Mouse (Mus musculus): Measurements from ENCODE around the gene Cntnap5a. TPM values are rescaled to one million over a fixed set of nuclear protein-coding genes. Genes with fewer than 3 reads are reported as not detected.
A peak's percentile ranks its signal among the peaks of the same experiment; 100 is the strongest.

The Cntnap5a gene
- 0.02 TPM for polyA plus RNA-seq (2012; fragmentation: generic; extraction: Trizol)

- TF ChIP-seq REST (IDR thresholded peaks at IDR 0.05; ENCODE audit: insufficient read depth, insufficient read length) (peak; percentile 57), POLR2A (IDR thresholded peaks at IDR 0.05; ENCODE audit: insufficient read length, low read depth) (no peak)
- H3ac ChIP-seq (ENCODE audit: control insufficient read depth, insufficient read length): no peak within 1 kb of the TSS
- no peak within 1 kb of the TSS for H3K4me2 ChIP-seq (ENCODE audit: low read depth)
- no peaks in the 10 kb centered on the region for H3K36me3 ChIP-seq (ENCODE audit: control insufficient read depth, insufficient read depth)
- H3K79me2 ChIP-seq (ENCODE audit: control insufficient read depth, insufficient read depth): no peaks in the 10 kb centered on the region
- no peak within 1 kb of the TSS for H3K4me3 ChIP-seq
- no peaks in the 10 kb centered on the region for H3K27me3 ChIP-seq (ENCODE audit: control insufficient read depth, insufficient read depth, insufficient read length)
Measured at GRCm38 (mm10) chr1:115684518-115685368, at the start of gene Cntnap5a. TSS of gene Cntnap5a (plus strand) at chr1:115684756.

DNA sequence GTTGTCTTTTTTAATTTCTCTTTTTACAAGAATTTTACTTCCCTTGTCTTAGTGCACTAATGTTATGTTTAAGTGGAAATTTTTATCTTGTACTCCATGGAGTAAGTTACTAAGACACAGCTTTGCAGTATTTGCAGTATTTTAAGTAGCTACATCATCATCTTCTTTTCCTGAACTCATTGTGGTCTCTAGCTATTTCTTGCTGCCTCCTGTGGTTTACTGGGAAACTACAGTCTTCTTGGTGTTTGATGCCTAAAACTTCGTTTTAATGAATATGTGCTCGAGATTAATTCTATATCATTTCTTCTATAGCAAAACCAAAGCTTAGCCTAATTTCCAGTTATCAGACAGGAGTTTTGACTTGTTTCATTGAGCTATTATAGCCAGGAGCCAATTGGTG is 37.6 kb upstream of the Cntnap5a start:
- no peaks in the 10 kb centered on the region for H3K36me3 ChIP-seq (ENCODE audit: control insufficient read depth, insufficient read depth)
- H3K79me2 ChIP-seq (ENCODE audit: control insufficient read depth, insufficient read depth): no peaks in the 10 kb centered on the region
- no peak overlapping the region for H3ac ChIP-seq (ENCODE audit: control insufficient read depth, insufficient read length)
- no peaks in the 10 kb centered on the region for H3K27me3 ChIP-seq (ENCODE audit: control insufficient read depth, insufficient read depth, insufficient read length)
- H3K4me2 ChIP-seq (ENCODE audit: low read depth): no peak overlapping the region
- H3K4me3 ChIP-seq: no peak overlapping the region
- TF ChIP-seq TCF12 (IDR thresholded peaks at IDR 0.05; ENCODE audit: insufficient read depth, poor library complexity, severe bottlenecking): no peak
- no peak for TF ChIP-seq POLR2A (IDR thresholded peaks at IDR 0.05; ENCODE audit: insufficient read length, low read depth)
- no peak for TF ChIP-seq CEBPB (IDR thresholded peaks at IDR 0.05; ENCODE audit: insufficient read depth, poor library complexity, severe bottlenecking)
- TF ChIP-seq REST (IDR thresholded peaks at IDR 0.05; ENCODE audit: insufficient read depth, insufficient read length): no peak
- no peak for TF ChIP-seq MYOD1 (IDR thresholded peaks at IDR 0.05; ENCODE audit: control insufficient read depth in 1 of 3, insufficient read length in 2 of 3, low read depth in 2 of 3)
- no peak for TF ChIP-seq USF1 (IDR thresholded peaks at IDR 0.05; ENCODE audit: low read depth)
- no peak for TF ChIP-seq MYOG (IDR thresholded peaks at IDR 0.05; ENCODE audit: control insufficient read depth in 1 of 3, insufficient read depth in 1 of 3, insufficient read length in 2 of 3, low read depth in 2 of 3)
- TF ChIP-seq MAX (IDR thresholded peaks at IDR 0.05; ENCODE audit: low read depth): no peak
- TF ChIP-seq POLR2AphosphoS2 (IDR thresholded peaks at IDR 0.05; ENCODE audit: insufficient read length, low read depth): no peak

GRCm38 (mm10) chr1:115658343-115659064 is 26.1 kb upstream of the Cntnap5a start:
- H3K36me3 ChIP-seq (ENCODE audit: control insufficient read depth, insufficient read depth): no peaks in the 10 kb centered on the region
- H3K4me2 ChIP-seq (ENCODE audit: low read depth): no peak overlapping the region
- no peaks in the 10 kb centered on the region for H3K79me2 ChIP-seq (ENCODE audit: control insufficient read depth, insufficient read depth)
- no peak overlapping the region for H3ac ChIP-seq (ENCODE audit: control insufficient read depth, insufficient read length)
- H3K4me3 ChIP-seq: no peak overlapping the region
- TF ChIP-seq TCF12 (IDR thresholded peaks at IDR 0.05; ENCODE audit: insufficient read depth, poor library complexity, severe bottlenecking) (no peak), MYOD1 (IDR thresholded peaks at IDR 0.05; ENCODE audit: control insufficient read depth in 1 of 3, insufficient read length in 2 of 3, low read depth in 2 of 3) (no peak), REST (IDR thresholded peaks at IDR 0.05; ENCODE audit: insufficient read depth, insufficient read length) (no peak), CEBPB (IDR thresholded peaks at IDR 0.05; ENCODE audit: insufficient read depth, poor library complexity, severe bottlenecking) (no peak), TCF3 (IDR thresholded peaks at IDR 0.05; ENCODE audit: insufficient read length, low read depth) (no peak), MAX (IDR thresholded peaks at IDR 0.05; ENCODE audit: low read depth) (no peak), POLR2AphosphoS2 (IDR thresholded peaks at IDR 0.05; ENCODE audit: insufficient read length, low read depth) (no peak), MYOG (IDR thresholded peaks at IDR 0.05; ENCODE audit: control insufficient read depth in 1 of 3, insufficient read depth in 1 of 3, insufficient read length in 2 of 3, low read depth in 2 of 3) (no peak), POLR2A (IDR thresholded peaks at IDR 0.05; ENCODE audit: insufficient read length, low read depth) (no peak), USF1 (IDR thresholded peaks at IDR 0.05; ENCODE audit: low read depth) (no peak), SRF (IDR thresholded peaks at IDR 0.05; ENCODE audit: control insufficient read depth, insufficient read length, low read depth) (no peak), E2F4 (IDR thresholded peaks at IDR 0.05; ENCODE audit: insufficient read depth) (no peak)
- H3K27me3 ChIP-seq (ENCODE audit: control insufficient read depth, insufficient read depth, insufficient read length): no peaks in the 10 kb centered on the region

DNA sequence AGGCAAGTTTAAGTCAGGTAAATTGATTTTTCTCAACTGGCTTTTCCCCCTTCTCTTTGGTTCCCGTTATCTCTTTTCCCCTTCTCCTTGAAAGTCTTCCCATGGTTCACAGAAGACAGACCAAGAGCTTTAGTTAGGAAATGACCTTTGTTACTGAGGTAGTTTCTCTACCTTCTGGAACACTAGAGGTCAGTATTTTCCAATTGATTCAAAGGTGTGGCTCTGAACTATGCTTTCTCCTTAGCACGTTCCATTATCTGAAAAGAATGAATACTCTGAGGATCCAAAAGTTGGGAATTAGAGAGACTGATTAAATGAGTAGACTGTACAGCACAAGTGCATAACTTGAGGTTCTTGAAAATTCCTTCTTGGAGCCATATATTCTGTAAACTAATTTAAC is 1.9 kb downstream of the Cntnap5a start:
- H3K4me2 ChIP-seq (ENCODE audit: low read depth): no peak overlapping the region
- H3K4me3 ChIP-seq: no peak overlapping the region
- no peaks in the 10 kb centered on the region for H3K36me3 ChIP-seq (ENCODE audit: control insufficient read depth, insufficient read depth)
- H3K27me3 ChIP-seq (ENCODE audit: control insufficient read depth, insufficient read depth, insufficient read length): no peaks in the 10 kb centered on the region
- H3K79me2 ChIP-seq (ENCODE audit: control insufficient read depth, insufficient read depth): no peaks in the 10 kb centered on the region
- no peak for TF ChIP-seq MYOG (IDR thresholded peaks at IDR 0.05; ENCODE audit: control insufficient read depth in 1 of 3, insufficient read depth in 1 of 3, insufficient read length in 2 of 3, low read depth in 2 of 3)
- no peak for TF ChIP-seq TCF3 (IDR thresholded peaks at IDR 0.05; ENCODE audit: insufficient read length, low read depth)
- TF ChIP-seq USF1 (IDR thresholded peaks at IDR 0.05; ENCODE audit: low read depth): no peak
- TF ChIP-seq POLR2A (IDR thresholded peaks at IDR 0.05; ENCODE audit: insufficient read length, low read depth): no peak
- TF ChIP-seq TCF12 (IDR thresholded peaks at IDR 0.05; ENCODE audit: insufficient read depth, poor library complexity, severe bottlenecking): no peak
- no peak for TF ChIP-seq POLR2AphosphoS2 (IDR thresholded peaks at IDR 0.05; ENCODE audit: insufficient read length, low read depth)
- no peak for TF ChIP-seq REST (IDR thresholded peaks at IDR 0.05; ENCODE audit: insufficient read depth, insufficient read length)
- no peak for TF ChIP-seq SRF (IDR thresholded peaks at IDR 0.05; ENCODE audit: control insufficient read depth, insufficient read length, low read depth)
- TF ChIP-seq MYOD1 (IDR thresholded peaks at IDR 0.05; ENCODE audit: control insufficient read depth in 1 of 3, insufficient read length in 2 of 3, low read depth in 2 of 3): no peak
- H3ac ChIP-seq (ENCODE audit: control insufficient read depth, insufficient read length): no peak overlapping the region

All from myocyte (in vitro differentiated cells).